Mouse (Mus musculus): Measurements from ENCODE around the gene Lin54.
A peak's percentile ranks its signal among the peaks of the same experiment; 100 is the strongest.

DNA sequence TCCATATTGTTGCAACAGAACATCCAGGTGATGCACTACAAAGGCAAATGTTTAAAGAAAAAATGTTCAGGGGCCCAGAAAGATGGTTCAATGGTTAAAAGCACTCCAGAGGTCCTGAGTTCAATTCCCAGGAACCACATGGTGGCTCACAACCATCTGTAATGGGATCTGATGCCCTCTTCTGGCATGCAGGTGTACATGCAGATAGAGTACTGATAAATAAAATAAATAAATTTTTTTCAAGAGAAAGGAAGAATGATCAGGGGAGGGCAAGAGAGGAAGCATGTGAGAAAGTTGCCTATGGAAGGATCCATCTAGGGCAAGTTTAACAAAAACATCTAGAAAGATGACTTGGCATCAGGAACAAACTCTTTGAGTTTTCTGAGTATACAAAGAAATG is 12.1 kb upstream of the Lin54 start:
- TF ChIP-seq CTCF (IDR thresholded peaks at IDR 0.05; ENCODE audit: low read depth) (peak; percentile 21; the same call in 1 of the 2 replicates), EP300 (optimal IDR thresholded peaks at IDR 0.05) (no peak)
